Mouse (Mus musculus) lung, adult 18-20 months (tissue): Measurements from ENCODE around the gene 2610301B20Rik.
"Not testable (repeated sequence)": the region's sequence is repeated elsewhere in the genome, so short reads cannot be mapped to it uniquely, and the experiment has no call there.

Experiments
- DNase-seq, 2 experiments: peaks; one replicate each; pipeline ENCODE4 v3.0.0; 2022; ENCODE audit warnings: mixed read lengths in 2 of 2

The 2610301B20Rik gene

GRCm38 (mm10) chr4:10873920-10874665 lies at the start of gene 2610301B20Rik:
TSS of gene 2610301B20Rik (plus strand) at chr4:10874498.
- peak; percentile 89 to 91 for DNase-seq

GRCm38 (mm10) chr4:10833273-10833672 lies 41.0 kb upstream of the 2610301B20Rik start:
- no peak for DNase-seq

DNA sequence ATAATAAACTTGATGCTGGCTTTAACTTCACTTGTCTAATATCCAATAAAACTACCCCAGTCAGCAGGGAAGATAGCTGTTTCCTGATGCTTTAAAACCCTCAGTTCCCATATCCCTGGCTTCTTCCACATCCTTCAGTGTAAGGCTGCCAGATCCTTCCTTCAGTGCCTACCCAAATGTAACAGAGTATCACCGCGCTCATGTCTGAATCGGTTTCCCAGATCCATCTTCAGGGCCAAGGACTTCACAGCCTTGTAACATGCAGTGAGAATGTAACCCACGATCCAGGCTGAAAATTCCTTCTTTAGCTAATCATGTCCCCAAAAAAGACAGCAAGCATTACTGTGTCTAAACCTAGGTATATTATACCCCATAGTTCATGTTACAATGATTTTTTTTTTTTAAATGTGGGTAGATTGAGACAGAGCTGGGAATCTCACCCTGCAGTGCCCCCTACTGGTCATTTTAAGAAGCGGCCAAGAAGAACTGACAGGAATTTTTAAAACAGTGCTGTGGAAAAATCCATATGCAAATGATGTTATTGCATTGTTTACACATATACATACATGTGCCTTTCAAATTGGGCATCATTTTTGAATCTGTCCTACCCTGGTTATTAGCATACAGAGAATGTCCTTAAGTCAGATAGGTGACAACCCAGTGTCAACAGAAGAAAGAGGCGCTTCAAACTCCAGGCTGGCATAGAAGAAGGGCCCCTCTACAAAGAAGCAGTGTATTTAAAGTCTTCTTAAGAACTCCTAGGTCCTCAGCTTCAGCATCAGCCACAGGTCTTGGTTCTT lies 38.8 kb upstream of the 2610301B20Rik start:
- DNase-seq, result peak in 1 of 2 experiments; percentile 3

DNA sequence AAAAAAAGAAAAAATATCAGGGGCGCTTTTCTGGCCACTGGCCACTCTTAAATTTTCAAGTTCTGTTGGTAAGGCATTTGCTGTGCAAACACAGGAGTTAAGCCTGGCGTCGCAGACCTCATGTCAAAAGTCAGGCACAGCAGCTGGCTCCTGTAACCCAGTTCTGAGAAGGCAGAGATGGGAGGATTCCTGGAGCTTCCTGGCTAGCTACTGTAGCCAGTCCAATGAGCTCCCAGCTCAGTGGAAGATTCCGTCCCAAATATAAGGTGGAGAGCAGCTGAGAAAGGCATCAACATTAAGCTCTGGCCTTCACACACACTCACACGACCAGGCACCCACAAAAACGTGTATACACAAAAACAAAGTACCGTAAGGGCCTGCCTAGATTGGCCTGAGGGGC lies 28.4 kb upstream of the 2610301B20Rik start:
- DNase-seq, result no peak

DNA sequence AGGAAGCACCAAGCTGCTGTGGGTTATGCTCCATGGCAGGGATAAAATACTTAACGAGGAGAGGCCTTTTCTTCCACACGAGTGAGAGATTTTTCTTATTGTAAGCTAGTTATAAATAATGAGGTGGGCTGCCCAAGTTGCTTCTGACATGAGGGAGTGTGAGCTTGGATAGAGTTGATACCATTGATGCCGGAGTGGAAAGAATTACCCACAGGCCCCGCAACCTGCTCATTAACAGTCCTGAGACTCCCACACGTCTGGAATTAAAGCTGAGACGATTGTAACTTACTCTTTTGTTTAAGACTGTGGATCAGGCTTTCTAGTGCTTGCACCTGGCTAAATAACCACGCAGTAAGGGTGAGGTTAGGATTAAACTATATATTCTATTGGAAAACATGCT lies 24.5 kb upstream of the 2610301B20Rik start:
- DNase-seq, result no peak

- DNase-seq, result no peak
Measured at GRCm38 (mm10) chr4:10851013-10851412, 23.3 kb upstream of the 2610301B20Rik start.

- DNase-seq, result no peak
Measured at GRCm38 (mm10) chr4:10859174-10859573, 15.1 kb upstream of the 2610301B20Rik start.

- peak in 1 of 2 experiments; percentile 6 for DNase-seq
Measured at GRCm38 (mm10) chr4:10859911-10860581, 14.3 kb upstream of the 2610301B20Rik start.

- no peak for DNase-seq
Measured at GRCm38 (mm10) chr4:10860825-10861224, 13.5 kb upstream of the 2610301B20Rik start.

DNA sequence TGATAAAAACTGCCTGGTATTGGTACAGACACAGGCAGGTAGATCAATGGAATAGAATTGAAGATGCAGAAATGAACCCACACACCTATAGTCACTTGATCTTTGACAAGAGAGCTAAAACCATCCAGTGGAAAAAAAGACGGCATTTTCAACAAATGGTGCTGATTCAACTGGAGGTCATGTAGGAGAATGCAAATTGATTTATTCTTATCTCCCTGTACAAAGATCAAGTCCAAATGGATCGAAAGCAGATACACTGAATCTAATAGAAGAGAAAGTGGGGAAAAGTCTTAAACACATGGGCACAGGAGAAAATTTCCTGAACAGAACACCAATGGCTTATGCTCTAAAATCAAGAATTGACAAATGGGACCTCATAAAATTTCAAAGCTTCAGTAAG lies 11.4 kb upstream of the 2610301B20Rik start:
- not testable (repeated sequence) for DNase-seq

DNA sequence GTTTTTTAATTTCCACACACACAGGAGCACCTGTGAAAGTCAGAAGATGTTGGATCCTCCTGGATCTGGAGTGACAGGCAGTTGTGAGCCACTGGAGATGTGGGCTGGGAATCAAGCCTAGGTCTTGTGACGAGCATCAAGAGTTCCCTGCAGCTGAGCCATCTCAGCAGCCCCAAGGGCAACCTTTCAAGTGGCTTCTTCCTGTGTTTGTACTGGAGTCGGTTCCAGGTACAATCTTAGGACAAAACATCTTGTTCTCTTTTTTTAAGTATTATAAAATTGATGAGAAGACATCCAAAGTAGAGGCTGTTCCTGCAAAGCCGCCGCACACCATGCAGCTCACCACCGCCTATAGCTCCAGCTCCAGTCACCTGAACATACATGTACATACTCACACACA lies 2.1 kb upstream of the 2610301B20Rik start:
- DNase-seq, result no peak

DNA sequence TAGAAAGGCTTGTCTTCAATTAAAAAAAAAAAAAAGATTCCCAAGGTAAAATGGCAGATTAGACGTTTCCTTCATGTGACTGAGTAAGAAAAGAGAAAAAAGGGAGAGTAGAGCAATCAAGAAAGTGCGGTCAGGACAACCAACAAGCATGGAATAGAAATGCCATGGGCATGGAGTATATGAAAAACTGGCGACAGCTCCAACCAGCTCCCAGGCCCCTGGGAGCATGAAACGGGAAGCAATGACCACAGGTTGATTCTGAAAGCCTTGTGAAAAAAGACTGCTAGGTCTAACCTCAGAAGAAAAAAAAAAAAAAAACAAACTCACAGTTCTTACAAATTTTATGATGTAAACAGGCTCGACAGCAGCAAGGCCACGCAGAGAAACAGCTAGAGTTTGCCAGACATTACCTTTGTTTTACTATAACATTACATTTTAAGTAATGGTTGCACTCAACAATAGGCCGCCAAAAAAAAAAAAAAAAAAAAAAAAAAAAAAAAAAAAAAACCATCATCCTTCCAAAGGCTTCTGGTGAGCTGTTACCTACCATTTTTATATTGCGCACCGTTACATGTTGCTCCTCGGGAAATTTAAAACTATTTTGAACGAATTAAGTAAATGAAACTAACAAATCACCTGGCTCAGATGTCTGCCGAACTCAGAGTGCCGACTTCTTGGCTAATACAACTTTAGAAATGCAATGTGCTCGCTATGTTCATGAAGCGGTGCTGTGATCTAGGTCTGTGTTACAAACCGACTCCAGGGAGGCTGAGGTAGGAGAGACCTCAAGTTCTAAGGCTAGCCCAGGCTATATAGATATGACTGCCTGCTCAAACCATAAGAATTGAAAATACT lies 1.4 kb upstream of the 2610301B20Rik start:
- no peak for DNase-seq

GRCm38 (mm10) chr4:10873549-10873919 lies 764 bp upstream of the 2610301B20Rik start:
- peak in 1 of 2 experiments; percentile 26 for DNase-seq

DNA sequence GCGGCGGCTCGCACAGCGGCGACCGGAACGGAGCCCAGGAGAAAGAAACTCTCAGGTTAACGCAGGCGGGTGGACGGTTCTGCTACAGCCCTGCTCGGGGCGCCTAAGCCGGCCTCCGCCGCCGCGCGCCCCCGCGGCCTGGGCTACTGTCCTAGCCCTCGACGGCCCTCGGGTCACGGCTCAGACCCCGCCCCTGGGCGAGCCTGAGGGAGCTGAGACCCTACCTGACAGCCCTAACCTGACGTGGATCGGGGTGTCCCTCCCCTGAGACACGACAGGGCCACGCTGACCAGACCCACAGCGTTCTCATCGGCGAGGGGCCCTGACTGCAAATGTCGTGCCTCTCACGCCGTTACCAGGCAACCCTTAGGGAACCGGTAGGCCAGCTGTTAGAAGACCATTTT lies 422 bp downstream of the 2610301B20Rik start:
- DNase-seq, result peak; percentile 55 to 65

DNA sequence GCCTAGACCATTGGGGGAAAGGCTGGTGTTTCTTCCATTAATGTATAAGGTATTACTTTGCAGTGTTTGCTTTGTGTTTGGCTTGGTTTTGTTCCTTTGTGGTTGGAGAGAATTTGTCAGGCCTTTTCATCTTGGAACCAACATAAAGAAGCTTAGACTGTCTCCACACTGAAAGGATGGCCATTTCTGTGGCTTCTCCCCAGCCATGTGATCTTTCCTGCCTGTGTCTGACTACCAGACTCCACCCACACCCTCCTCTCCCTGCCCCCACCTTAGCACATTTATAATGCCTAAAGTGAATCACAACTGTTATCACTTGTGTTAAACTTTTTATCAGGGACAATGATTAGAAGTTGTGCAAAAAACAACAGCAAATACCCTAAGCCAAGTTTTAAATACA lies 1.1 kb downstream of the 2610301B20Rik start:
- DNase-seq, result peak; percentile 27 to 29

GRCm38 (mm10) chr4:10877057-10877456 lies 2.8 kb downstream of the 2610301B20Rik start:
- no peak for DNase-seq

DNA sequence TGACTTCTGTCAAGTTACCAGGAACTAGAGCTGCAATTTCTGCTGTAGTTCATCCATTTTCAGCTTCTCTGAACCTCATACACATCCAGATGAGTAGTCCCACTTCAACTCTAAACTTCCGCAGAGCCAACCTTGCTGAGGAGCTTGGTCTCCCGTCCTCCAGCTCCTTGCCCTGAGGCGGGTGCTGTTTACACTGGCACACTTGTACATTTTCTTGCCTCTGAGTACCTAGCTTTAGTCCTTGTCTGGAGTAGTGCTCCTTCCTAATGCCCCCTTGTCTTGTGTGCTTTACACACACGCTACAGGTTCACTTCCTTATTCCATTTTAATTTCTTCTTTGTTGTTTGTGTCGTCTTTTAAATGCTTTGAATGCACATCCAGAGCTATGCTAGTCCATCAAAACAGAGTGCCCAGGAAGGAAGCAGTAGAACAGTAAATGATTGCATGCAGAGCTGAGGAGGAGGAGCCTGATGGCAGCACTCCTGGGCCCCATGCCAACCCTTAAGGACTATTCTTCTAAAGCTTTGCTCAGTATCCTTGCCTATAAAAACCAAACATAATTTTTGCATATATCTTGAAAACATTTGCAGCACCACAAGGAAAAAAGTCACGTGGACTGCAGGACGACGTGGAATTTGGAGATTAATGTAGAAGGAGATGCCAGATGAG lies 9.6 kb downstream of the 2610301B20Rik start:
- DNase-seq, result peak; percentile 42 to 58

DNA sequence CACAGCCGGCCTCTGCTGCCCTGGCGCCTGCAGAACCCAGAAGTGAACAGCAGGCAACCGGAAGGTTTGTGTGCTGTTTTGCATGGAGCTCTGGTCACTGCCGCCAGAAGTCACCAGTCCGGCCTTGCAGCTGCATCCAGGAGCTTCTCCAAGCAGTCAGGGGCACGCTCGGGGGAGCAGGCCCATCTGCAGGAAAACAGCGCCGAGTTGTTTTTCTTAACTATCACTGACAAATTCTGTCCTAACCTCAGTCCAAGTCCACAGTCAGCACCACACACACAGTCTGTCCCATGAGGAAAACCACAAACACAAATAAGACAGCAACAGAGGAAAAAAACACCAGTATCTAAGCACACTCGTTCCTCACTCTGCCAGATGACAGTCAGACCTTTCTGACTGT lies 14.5 kb downstream of the 2610301B20Rik start:
- DNase-seq, result no peak

DNA sequence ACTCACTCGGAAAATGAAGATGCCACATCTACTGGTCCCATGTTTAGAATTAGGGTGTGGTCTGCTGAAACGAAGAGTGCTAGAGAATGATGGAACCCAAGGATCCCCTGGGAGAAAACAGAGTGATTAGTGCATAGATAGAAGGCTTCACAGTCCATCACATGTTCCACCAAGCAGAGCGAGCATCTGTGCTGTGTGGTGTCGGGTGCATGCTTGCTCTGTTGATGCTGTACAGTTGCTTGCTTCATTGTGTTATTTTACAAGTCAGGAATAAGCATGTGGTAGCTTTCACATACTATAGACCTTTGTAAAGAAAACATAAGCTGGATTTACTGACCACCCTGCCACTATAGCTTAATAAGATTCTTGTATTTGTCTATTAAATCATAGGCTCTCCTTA lies 22.0 kb downstream of the 2610301B20Rik start:
- DNase-seq, result no peak

DNA sequence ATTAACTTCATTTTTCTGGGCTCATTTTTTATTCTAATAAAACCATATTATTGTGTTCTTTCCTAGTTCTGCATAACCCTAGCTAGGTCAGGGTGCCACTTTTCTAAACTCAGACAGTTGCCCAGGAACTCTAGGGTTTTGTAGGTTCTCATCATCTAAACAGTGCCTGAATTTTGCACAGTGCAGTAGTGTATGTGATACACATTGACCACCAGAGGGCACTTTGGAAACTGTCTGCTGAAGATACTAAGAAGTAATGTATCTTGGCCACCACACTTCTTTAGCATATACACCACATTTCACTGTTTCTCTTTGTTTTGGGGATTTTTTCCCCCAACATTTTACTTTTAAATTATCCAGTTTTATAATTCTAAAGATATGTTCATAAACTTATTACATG lies 22.6 kb downstream of the 2610301B20Rik start:
- no peak for DNase-seq

GRCm38 (mm10) chr4:10905234-10905801 lies 31.0 kb downstream of the 2610301B20Rik start:
- DNase-seq, result no peak

GRCm38 (mm10) chr4:10911417-10911816 lies 37.1 kb downstream of the 2610301B20Rik start:
- DNase-seq, result peak; percentile 77 to 82
